Mouse (Mus musculus) layer of hippocampus, postnatal 36 days (tissue): ENCODE measurements around the gene Hist1h4n. TPM values are rescaled to one million over a fixed set of nuclear protein-coding genes. Genes with fewer than 3 reads are reported as not detected.
A peak's percentile ranks its signal among the peaks of the same experiment; 100 is the strongest.

ENCODE experiments used
- DNase-seq, 2 experiments: peaks; one replicate each; pipeline ENCODE4 v3.0.0; 2022
- microRNA-seq, 2 experiments: library from miRNA; unstranded; fragments of <30 nt; microRNA quantifications; one replicate each; pipeline ENCODE4 v1.2.0; 2021
- total RNA-seq, 2 experiments: library from RNA; stranded (reverse); gene quantifications; 2 replicates each; pipeline ENCODE4 v1.2.3; 2021

Gene Hist1h4n
- total RNA-seq, 2 experiments from 2014 or later: 29.3 to 57.3 TPM

DNA sequence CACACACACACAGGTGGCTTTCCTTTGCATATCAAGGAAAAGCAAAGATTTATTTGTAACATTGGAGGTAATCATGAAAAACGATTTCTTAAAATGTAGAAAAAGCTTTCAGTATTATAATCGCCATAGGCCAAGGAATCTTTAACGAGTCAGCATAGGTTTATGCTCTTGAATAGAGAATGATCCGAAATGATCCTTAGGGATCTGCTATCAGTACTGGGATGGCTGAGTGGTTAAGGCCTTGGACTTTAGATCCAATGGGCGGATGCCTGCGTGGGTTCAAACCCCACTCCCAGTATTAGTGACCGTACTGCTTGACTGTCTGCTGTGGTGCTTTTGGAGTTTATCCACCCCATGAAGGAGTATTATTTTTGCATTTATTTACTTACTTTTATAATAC is 36.4 kb downstream of the Hist1h4n start:
- DNase-seq: no peak

DNA sequence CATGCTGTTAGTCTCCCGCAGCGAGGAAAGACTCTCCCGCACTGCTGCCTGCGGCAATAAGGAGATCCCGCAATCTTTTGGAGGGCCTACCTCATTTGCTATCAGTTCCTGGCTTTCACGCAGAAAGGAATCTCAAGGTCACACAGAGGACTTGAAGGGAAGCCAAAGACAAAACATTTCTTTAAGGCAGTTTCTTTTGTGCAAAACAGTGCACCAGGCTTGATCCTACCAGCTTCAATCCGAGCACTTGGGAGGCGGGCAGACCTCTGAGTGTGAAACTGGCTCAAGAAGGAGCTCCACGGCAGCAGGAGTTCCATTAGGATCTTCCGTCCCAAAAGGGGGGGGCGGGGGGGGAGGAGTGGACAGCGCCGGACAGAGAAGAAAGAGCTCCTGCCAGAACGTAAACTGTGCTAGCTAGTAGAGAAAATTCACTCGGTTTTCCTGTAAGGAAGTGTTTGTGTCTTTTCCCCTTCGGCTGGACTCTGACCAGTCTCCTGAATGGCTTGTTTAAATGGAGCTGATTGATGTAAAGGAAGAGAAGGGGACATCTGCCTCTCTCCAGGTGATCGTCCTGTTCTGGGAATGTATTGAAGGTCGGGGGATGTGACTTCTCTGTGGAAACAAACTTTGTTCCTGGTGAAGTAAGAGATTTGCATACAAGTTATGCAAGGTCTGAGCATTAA is 41.3 kb downstream of the Hist1h4n start:
- no peak for DNase-seq

DNA sequence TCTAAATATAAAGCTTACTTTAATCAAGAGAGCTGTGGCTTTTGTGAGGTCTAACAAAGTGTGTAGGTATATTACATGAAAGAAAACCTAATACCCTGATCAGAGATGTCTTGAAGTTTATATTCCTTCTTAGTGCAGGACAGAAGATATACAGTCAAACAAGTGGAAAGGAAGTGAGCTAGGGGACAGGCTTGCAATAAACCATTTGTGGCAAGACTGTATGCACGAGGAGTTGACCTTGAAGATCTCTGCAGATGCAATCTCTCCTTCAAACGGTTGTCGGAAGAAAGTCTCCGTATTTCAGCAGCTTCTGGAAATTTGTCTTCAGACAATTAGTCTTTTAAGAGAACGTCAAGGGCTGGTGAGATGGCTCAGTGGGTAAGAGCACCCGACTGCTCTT is 42.1 kb downstream of the Hist1h4n start:
- DNase-seq: no peak

DNA sequence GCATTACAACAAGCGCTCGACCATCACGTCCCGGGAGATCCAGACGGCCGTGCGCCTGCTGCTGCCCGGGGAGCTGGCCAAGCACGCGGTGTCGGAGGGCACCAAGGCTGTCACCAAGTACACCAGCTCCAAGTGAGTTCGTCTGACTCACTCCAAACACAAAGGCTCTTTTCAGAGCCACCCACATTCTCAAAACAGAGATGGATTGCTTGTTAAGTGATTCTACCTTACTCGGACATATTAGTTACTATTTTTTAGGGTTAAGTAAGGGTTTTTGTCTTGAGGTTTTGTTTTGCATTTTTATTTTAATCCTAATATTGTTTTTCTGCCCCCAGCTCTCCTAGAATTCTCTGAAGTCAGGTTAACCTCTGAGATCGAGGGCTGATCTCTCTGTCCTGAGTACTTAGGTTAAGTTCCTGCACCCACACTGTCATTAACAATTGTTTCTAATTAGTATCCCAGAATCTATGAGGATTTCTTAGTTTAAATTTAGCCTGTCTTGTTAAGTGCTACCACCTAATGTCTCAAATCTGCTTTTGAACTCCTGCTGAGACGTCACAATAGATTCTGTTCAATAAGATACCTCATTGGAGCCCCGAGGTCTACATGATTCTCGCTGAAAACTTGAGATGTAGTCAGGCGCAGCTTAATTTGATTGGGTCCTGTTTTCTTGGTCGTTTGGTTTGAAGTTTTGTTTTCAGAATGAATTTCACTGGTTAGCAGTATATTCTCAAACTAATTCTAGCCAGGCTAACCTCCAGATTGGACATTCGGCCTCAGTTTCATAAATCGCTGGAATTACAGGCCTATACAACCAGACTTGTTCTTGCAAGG is 44.0 kb downstream of the Hist1h4n start:
- DNase-seq: no peak

DNA sequence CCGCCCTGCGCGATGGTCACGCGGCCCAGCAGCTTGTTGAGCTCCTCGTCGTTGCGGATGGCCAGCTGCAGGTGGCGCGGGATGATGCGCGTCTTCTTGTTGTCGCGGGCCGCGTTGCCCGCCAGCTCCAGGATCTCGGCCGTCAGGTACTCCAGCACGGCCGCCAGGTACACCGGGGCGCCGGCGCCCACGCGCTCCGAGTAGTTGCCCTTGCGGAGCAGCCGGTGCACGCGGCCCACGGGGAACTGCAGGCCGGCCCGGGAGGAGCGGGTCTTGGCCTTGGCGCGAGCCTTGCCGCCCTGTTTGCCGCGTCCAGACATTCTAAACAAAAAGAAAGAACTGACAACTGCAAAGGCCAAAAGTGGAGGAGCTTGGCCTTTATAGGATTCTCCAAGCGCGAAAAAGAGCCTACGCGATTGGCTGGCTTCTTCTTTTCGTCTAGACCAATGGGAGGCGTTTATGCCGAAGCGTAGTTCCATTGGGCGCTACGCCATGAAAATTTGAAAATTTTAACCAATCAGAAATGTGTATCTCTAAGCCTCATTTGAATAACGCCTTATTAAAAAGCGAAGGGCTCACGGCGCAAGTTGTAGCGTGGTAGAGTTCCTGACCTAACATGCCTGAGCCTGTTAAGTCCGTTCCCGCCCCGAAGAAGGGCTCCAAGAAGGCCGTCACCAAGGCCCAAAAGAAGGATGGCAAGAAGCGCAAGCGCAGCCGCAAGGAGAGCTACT is 44.9 kb downstream of the Hist1h4n start, which contains the start of the genes Hist1h2an and Hist1h2bp:
Gene Hist1h2an, minus strand, starts transcription at position 320 of the 731 bp plus-strand sequence.
Gene Hist1h2bp, plus strand, starts transcription at position 563 of the 731 bp plus-strand sequence.
- DNase-seq: peak; percentile 81 to 87

DNA sequence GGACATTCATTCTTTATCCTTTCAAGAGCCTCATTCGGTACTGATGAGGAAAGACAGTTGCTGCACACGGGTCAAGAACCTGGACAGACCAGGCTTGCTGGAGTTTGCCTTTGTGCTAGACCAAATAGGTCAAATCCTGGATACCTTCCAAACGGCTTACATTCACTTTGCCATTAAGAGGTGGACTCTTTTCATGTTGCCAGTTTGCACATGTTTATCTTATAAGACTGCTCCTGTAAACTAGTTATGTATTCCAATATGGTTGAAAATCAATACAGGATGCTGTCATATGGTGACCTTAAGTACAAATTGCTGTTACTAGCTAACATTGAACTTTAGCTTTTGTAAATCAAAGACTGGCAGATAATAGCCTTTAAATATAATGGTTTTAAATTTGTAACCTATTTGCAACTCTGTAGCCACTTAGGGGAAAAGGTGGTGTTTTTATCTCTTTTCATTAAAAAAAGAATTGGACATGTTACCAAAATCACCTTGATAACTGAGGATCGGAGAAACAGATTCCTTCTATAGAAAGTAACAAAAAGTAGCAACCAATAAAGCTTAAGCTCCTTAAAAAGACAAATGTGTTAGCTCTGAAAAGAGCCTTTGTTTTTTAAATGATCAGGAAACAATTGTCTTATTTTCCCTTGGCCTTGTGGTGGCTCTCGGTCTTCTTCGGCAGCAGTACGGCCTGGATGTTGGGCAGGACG is 45.7 kb downstream of the Hist1h4n start:
- no peak for DNase-seq

DNA sequence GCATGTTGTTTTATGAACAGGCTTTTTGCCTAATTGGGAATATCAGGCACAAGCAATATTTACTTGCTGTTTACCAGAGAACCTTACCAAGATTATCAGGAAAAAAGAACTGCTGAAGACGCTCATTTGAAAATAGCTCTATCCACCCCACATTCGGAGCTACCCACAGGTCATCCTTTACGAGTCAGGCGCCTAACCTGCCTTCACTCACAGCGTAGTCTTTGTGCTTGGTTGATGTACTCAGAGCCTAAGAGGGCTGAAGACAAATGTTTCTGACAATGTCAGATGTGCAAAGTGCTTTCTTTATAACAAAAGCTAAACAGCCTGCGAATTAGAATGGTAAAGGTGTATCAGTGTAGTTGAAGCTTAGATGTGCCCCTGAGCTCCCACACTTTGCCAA is 47.7 kb downstream of the Hist1h4n start:
- DNase-seq: no peak

DNA sequence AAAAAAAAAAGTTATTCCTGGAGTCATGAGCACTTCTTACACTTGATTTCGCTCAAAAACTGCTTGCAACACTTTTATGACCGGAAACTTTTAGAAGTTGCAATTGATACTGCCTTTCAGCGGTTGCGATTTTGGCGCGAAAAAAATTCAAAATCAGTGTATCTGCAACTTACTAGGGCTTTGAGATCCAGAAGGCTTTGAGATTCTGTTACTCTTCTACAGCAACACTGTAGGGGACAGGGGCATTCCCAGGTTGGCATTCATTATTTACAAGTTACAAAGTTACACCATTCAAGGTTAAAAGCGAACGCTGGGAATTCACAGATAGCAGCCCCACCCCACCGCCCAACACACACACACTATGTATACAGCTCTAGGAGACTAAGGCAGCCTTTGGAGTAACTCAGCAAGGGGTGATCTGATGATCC is 48.2 kb downstream of the Hist1h4n start:
- no peak for DNase-seq

DNA sequence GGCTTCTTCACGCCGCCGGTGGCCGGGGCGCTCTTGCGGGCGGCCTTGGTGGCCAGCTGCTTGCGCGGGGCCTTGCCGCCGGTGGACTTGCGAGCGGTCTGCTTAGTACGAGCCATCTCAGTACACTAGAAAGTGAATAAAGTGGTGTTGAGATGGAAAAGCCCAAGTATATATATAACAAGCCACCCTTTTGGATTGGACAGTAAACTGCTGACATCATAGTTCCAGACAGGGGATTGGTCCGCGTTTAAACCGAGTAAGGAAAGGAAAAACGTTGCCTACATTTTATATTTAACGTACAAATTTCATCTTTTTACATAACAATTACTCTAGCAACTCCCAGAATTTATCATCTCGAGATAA is 48.8 kb downstream of the Hist1h4n start, which contains the start of gene Hist1h3i:
Gene Hist1h3i, minus strand, starts transcription at position 116 of the 363 bp plus-strand sequence.
- peak in 1 of 2 experiments; percentile 53 for DNase-seq

DNA sequence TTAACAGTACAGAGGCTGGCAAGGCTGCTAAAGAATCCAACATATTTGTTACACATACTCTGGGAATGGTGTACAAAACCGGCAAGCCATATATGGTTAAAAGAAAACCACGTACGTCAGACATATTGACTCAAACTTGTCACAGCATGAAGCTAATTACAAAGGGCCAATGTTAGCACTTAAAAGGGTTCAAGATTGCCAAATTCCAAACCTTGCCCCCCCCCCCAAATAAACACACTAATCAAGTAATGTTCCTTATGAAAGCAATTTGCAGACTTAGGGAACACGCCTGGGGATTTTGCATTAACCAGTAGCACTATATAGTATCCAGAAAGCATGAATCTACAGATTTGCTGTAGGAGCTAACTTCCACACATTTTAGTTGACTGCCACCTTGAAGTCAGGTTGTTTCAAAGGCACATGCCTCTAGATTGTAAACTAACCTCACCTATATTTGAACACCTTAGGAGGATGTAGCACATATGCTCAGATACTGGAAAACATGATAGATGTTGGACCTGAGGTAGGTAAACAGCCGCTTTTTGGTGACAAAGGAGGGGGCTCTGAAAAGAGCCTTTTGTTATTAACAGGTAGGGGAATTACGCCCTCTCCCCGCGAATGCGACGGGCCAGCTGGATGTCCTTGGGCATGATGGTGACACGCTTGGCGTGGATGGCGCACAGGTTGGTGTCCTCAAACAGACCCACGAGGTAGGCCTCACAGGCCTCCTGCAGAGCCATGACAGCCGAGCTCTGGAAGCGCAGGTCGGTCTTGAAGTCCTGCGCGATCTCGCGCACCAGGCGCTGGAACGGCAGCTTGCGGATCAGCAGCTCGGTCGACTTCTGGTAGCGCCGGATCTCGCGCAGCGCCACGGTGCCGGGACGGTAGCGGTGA is 49.4 kb downstream of the Hist1h4n start:
- peak in 1 of 2 experiments; percentile 58 for DNase-seq

Small RNA genes within 50 kb of the gene (microRNA-seq; reads per million reads assigned to microRNA genes)
- gene Gm19658 (0 reads per million in 2 experiments), gene Gm44346 (0 reads per million in 2 experiments), gene Gm44466 (0 reads per million in 2 experiments)

Other genes starting within 250 kb of the Hist1h4n start
- gene Olfr1362, start 218.2 kb downstream of the Hist1h4n start, total RNA-seq: not detected
- not detected for gene Olfr11, start 189.7 kb downstream of the Hist1h4n start, total RNA-seq
- gene Olfr1361, start 168.8 kb downstream of the Hist1h4n start, total RNA-seq: not detected
- gene Olfr1360, start 154.8 kb downstream of the Hist1h4n start, total RNA-seq: not detected
- not detected for gene Olfr1359, start 134.1 kb downstream of the Hist1h4n start, total RNA-seq
- 10 to 100 TPM; 20.4 to 37.0 TPM for gene Hist1h2bl, start 116.1 kb downstream of the Hist1h4n start, total RNA-seq
- gene Hist1h2ai, start 115.8 kb downstream of the Hist1h4n start, total RNA-seq: 10 to 100 TPM; 37.8 to 44.6 TPM
- 10 to 100 TPM; 57.9 to 69.3 TPM for gene Hist1h3h, start 114.5 kb downstream of the Hist1h4n start, total RNA-seq
- 1 to 10 TPM; 4.3 to 6.2 TPM for gene Hist1h2bm, start 110.2 kb downstream of the Hist1h4n start, total RNA-seq
- gene Hist1h4j, start 97.1 kb downstream of the Hist1h4n start, total RNA-seq: 10 to 100 TPM; 15.7 to 17.9 TPM
- 100 to 1,000 TPM; 266 to 292 TPM for gene Hist1h4k, start 81.7 kb downstream of the Hist1h4n start, total RNA-seq
- gene Hist1h2ak, start 78.4 kb downstream of the Hist1h4n start, total RNA-seq: 10 to 100 TPM; 13.2 to 18.7 TPM
- 10 to 100 TPM in 1 of 2 experiments, 1 to 10 TPM in 1; 5.4 to 10.8 TPM for gene Hist1h2bn, start 78.1 kb downstream of the Hist1h4n start, total RNA-seq
- 1 to 10 TPM; 6.4 to 8.5 TPM for gene Hist1h1b, start 51.6 kb downstream of the Hist1h4n start, total RNA-seq
- 10 to 100 TPM; 56.6 to 72.6 TPM for gene Hist1h3i, start 48.8 kb downstream of the Hist1h4n start, total RNA-seq
- gene Hist1h2an, start 45.0 kb downstream of the Hist1h4n start, total RNA-seq: 1 to 10 TPM in 1 of 2 experiments, not detected in 1; 2.6 TPM
- 10 to 100 TPM in 1 of 2 experiments, 1 to 10 TPM in 1; 7.8 to 11.4 TPM for gene Hist1h2bp, start 44.7 kb downstream of the Hist1h4n start, total RNA-seq
- gene Hist1h2bq, start 22.0 kb downstream of the Hist1h4n start, total RNA-seq: 10 to 100 TPM; 49.4 to 52.0 TPM
- gene Hist1h2ao, start 21.7 kb downstream of the Hist1h4n start, total RNA-seq: 10 to 100 TPM in 1 of 2 experiments, not detected in 1; 19.5 TPM
- gene Hist1h4m, start 20.4 kb downstream of the Hist1h4n start, total RNA-seq: 100 to 1,000 TPM; 229 to 282 TPM
- gene Hist1h2ap, start 1.3 kb upstream of the Hist1h4n start, total RNA-seq: 10 to 100 TPM; 34.7 to 45.0 TPM
- gene Hist1h2br, start 1.5 kb upstream of the Hist1h4n start, total RNA-seq: 10 to 100 TPM; 49.6 to 51.2 TPM
- gene Zfp184, start 112.9 kb upstream of the Hist1h4n start, total RNA-seq: 1 to 10 TPM; 2.6 to 5.2 TPM
- not detected for gene Pom121l2, start 149.0 kb upstream of the Hist1h4n start, total RNA-seq
- under 1 TPM; 0.25 to 0.42 TPM for gene Prss16, start 177.5 kb upstream of the Hist1h4n start, total RNA-seq
- 10 to 100 TPM; 11.4 to 25.4 TPM for gene Hist1h2ah, start 203.4 kb upstream of the Hist1h4n start, total RNA-seq
- 10 to 100 TPM; 30.5 to 35.2 TPM for gene Hist1h2bk, start 203.7 kb upstream of the Hist1h4n start, total RNA-seq
- gene Hist1h4i, start 209.2 kb upstream of the Hist1h4n start, total RNA-seq: 10 to 100 TPM; 72.6 to 72.8 TPM
- gene Hist1h2ag, start 210.7 kb upstream of the Hist1h4n start, total RNA-seq: 10 to 100 TPM; 13.7 to 21.6 TPM
- 10 to 100 TPM; 12.5 to 16.9 TPM for gene Hist1h2bj, start 211.0 kb upstream of the Hist1h4n start, total RNA-seq